Comparison of ENCODE assay signal across 8 mouse cellular contexts in genomic region chr1:91962256-91962655, GRCm38 (mm10).
DNase-seq lines count a peak whose midpoint lies in the region; TF ChIP-seq lines count a peak whose summit lies in the region.

No protein-coding gene starts in this region.

- peaks cover 76% of the 10 kb centered on the region for H3K36me3 ChIP-seq in embryonic facial prominence, embryonic 10.5 days (replicated peaks)
- H3K36me3 ChIP-seq in hindbrain, embryonic 10.5 days = peaks cover 86% of the 10 kb centered on the region
- peaks cover 4% of the 10 kb centered on the region; the same call in 1 of the 2 replicates for H3K36me3 ChIP-seq in liver, adult 2 months (ENCODE audit: control insufficient read depth, insufficient read depth, low read length)

- H3K27ac ChIP-seq in embryonic facial prominence, embryonic 10.5 days (replicated peaks) = peak overlapping the region; percentile 85
- no peak overlapping the region for H3K27ac ChIP-seq in hindbrain, embryonic 10.5 days
- no peak overlapping the region for H3K27ac ChIP-seq in liver, adult 2 months (replicated peaks; ENCODE audit: insufficient read depth, low read depth, low read length)

- DNase-seq in ovary, postnatal 14 days (ENCODE audit: low spot score) = peak; percentile 54
- DNase-seq in ovary, postnatal 10 days (ENCODE audit: low spot score) = no peak
- peak; percentile 82 for DNase-seq in adrenal gland, postnatal 10 days
- DNase-seq in embryonic facial prominence, embryonic 10.5 days (ENCODE audit: low spot score) = peak; percentile 68
- peak; percentile 60 for DNase-seq in hindbrain, embryonic 10.5 days (ENCODE audit: low spot score)
- DNase-seq in liver, adult 2 months (ENCODE audit: extremely low read depth, low read depth, low spot score) = peak; percentile 22
- peak; percentile 74 for DNase-seq in naive thymus-derived CD4-positive, alpha-beta T cell, adult 2 months (ENCODE audit: low read depth)
- DNase-seq in thymus, postnatal 4 days = peak; percentile 87

- H3K27me3 ChIP-seq in embryonic facial prominence, embryonic 10.5 days (replicated peaks; ENCODE audit: low read depth, poor library complexity, severe bottlenecking) = no peaks in the 10 kb centered on the region
- no peaks in the 10 kb centered on the region for H3K27me3 ChIP-seq in hindbrain, embryonic 10.5 days (ENCODE audit: insufficient read depth, poor library complexity, severe bottlenecking)
- no peaks in the 10 kb centered on the region for H3K27me3 ChIP-seq in liver, adult 2 months (ENCODE audit: control insufficient read depth, insufficient read depth, low read length)

- no peak overlapping the region for H3K9ac ChIP-seq in liver, adult 2 months (ENCODE audit: low read depth, low read length)

- no peak for TF ChIP-seq POLR2A in liver, adult 2 months (IDR thresholded peaks at IDR 0.05; ENCODE audit: extremely low read depth, insufficient read depth, low read length)

- 56% methylated on average over 1 of the region's 1 CpGs for WGBS in embryonic facial prominence, embryonic 10.5 days
- 45% methylated on average over 1 of the region's 1 CpGs for WGBS in hindbrain, embryonic 10.5 days
- 93% methylated on average over 1 of the region's 1 CpGs for WGBS in liver, adult 2 months

- TF ChIP-seq CTCF in liver, adult 2 months (IDR thresholded peaks at IDR 0.05; ENCODE audit: low read depth, low read length) = peak; percentile 93

- peaks cover 63% of the 10 kb centered on the region for H3K4me1 ChIP-seq in embryonic facial prominence, embryonic 10.5 days
- H3K4me1 ChIP-seq in hindbrain, embryonic 10.5 days (replicated peaks) = 0 out of 2 replicates have a peak, but pooled peaks cover 4% of the 10 kb centered on the region
- H3K4me1 ChIP-seq in liver, adult 2 months (ENCODE audit: control insufficient read depth, insufficient read depth, low read length) = 0 out of 2 replicates have a peak, but pooled peaks cover 2% of the 10 kb centered on the region

- no peaks in the 10 kb centered on the region for H3K79me2 ChIP-seq in liver, adult 2 months (ENCODE audit: control insufficient read depth, insufficient read depth, low read length)

- no peak overlapping the region for H3K4me3 ChIP-seq in embryonic facial prominence, embryonic 10.5 days
- H3K4me3 ChIP-seq in hindbrain, embryonic 10.5 days = no peak overlapping the region
- no peak overlapping the region for H3K4me3 ChIP-seq in liver, adult 2 months (ENCODE audit: insufficient read depth, low read depth, low read length)

- no peaks in the 10 kb centered on the region for H3K9me3 ChIP-seq in embryonic facial prominence, embryonic 10.5 days
- H3K9me3 ChIP-seq in hindbrain, embryonic 10.5 days = no peaks in the 10 kb centered on the region
